Mouse (Mus musculus): ENCODE results near the gene Gal3st1. TPM values are rescaled to one million over a fixed set of nuclear protein-coding genes. Genes with fewer than 3 reads are reported as not detected.

The Gal3st1 gene
- total and polyA plus RNA-seq, 2 experiments from 2014 or later: 0.14 TPM; not detected in 1

DNA sequence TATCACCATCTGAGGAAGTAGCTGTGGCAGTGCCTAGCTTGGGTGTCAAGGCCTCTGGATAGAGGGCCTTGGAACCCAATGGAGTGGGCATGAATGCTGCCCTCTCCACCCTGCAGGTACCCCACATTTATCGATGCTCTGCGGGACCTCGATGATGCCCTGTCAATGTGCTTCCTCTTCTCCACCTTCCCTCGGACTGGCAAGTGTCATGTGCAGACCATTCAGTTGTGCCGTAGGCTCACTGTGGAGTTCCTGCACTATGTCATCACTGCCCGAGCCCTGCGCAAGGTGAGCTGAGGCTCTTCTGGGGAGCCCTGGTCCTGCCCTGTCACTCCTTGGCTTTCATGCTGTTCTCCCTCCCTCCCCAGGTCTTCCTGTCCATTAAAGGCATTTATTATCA, 10.4 kb upstream of the Gal3st1 start:
- peaks cover 96% of the 10 kb centered on the region for H3K36me3 ChIP-seq (replicated peaks; ENCODE audit: control insufficient read depth, insufficient read depth, low read length)
- 93% methylated on average over 7 of the region's 7 CpGs for WGBS
- H3K9me3 ChIP-seq (replicated peaks; ENCODE audit: control insufficient read depth, low read length): no peaks in the 10 kb centered on the region

DNA sequence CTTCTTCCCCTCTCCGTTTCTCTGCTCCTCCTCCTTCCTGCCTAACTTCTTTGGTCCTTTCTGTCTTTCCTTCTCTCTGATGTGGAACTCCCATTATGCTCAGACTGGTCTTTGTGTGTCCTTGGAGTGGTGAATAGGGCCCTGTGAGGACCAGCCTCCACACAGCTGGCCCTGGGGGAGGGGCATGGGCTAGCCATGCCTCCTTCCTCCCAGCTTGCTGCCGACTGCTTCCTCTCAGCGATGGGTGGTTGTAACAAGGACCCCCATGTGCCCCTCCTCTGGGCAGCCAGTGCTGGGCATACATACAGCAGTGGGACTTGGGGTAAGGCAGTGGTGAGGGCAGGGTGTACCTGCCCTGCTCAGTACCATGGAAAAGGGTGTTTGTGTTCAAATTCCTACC, 9.1 kb upstream of the Gal3st1 start:
- Histone ChIP-seq H3K4me1 (ENCODE audit: control insufficient read depth, insufficient read depth) (no peaks in the 10 kb centered on the region), H3K4me2 (ENCODE audit: low read depth, low read length) (no peak overlapping the region), H3K27ac (ENCODE audit: low read depth) (no peak overlapping the region), H3K4me3 (ENCODE audit: low read depth, low read length) (no peak overlapping the region), H3K27me3 (ENCODE audit: control insufficient read depth, insufficient read depth, low read length) (no peaks in the 10 kb centered on the region), H3K36me3 (replicated peaks; ENCODE audit: control insufficient read depth, insufficient read depth, low read length) (peaks cover 98% of the 10 kb centered on the region), H3K9ac (replicated peaks; ENCODE audit: low read depth, low read length) (no peak overlapping the region), H3K9me3 (replicated peaks; ENCODE audit: control insufficient read depth, low read length) (no peaks in the 10 kb centered on the region)
- ATAC-seq (ENCODE audit: insufficient read depth, low read depth): no peak
- WGBS: 80% methylated on average over 3 of the region's 3 CpGs
- no peak for DNase-seq (ENCODE audit: low spot score)
- TF ChIP-seq EP300 (IDR thresholded peaks at IDR 0.05; ENCODE audit: low read depth): no peak
- no peak for TF ChIP-seq CTCF (IDR thresholded peaks at IDR 0.05; ENCODE audit: low read depth)

More for the DNA sequence above, 10.4 kb upstream of the Gal3st1 start:
- Histone ChIP-seq H3K4me2 (ENCODE audit: low read depth, low read length) (no peak overlapping the region), H3K4me3 (ENCODE audit: low read depth, low read length) (no peak overlapping the region), H3K4me1 (ENCODE audit: control insufficient read depth, insufficient read depth) (no peaks in the 10 kb centered on the region), H3K27me3 (ENCODE audit: control insufficient read depth, insufficient read depth, low read length) (no peaks in the 10 kb centered on the region), H3K9ac (replicated peaks; ENCODE audit: low read depth, low read length) (no peak overlapping the region), H3K27ac (ENCODE audit: low read depth) (no peak overlapping the region)
- no peak for DNase-seq (ENCODE audit: low spot score)
- no peak for TF ChIP-seq CTCF (IDR thresholded peaks at IDR 0.05; ENCODE audit: low read depth)
- no peak for TF ChIP-seq EP300 (IDR thresholded peaks at IDR 0.05; ENCODE audit: low read depth)
- no peak for ATAC-seq (ENCODE audit: insufficient read depth, low read depth)

DNA sequence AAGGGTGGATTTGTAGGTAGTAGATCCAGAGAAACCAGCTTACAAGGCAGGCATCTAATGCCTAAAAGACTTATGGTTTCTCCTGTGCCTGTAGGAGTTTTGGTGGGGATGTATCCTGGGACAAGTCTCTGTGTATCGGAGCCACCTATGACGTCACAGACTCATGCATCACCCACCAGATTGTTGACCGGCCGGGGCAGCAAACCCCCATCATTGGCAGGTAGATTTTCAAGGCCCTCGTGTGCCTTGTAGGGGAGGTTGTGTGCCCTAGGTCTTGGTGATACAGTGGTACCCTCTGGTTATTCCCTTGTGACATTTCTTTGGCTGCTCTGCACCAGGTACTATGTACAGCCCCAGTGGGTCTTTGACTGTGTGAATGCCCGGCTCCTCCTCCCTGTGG, 6.8 kb upstream of the Gal3st1 start, which contains the start of gene 4930556J24Rik:
Gene 4930556J24Rik (minus strand): TSS at position 101 of the 400 bp plus-strand sequence.
- H3K4me2 ChIP-seq (ENCODE audit: low read depth, low read length): no peak within 1 kb of the TSS
- no peak for DNase-seq (ENCODE audit: low spot score)
- peaks cover 86% of the 10 kb centered on the region for H3K36me3 ChIP-seq (replicated peaks; ENCODE audit: control insufficient read depth, insufficient read depth, low read length)
- no peak within 1 kb of the TSS for H3K9ac ChIP-seq (replicated peaks; ENCODE audit: low read depth, low read length)
- H3K27me3 ChIP-seq (ENCODE audit: control insufficient read depth, insufficient read depth, low read length): no peaks in the 10 kb centered on the region
- no peaks in the 10 kb centered on the region for H3K9me3 ChIP-seq (replicated peaks; ENCODE audit: control insufficient read depth, low read length)
- H3K4me1 ChIP-seq (ENCODE audit: control insufficient read depth, insufficient read depth): no peaks in the 10 kb centered on the region
- no peak within 1 kb of the TSS for H3K27ac ChIP-seq (ENCODE audit: low read depth)
- TF ChIP-seq CTCF (IDR thresholded peaks at IDR 0.05; ENCODE audit: low read depth) (no peak), EP300 (IDR thresholded peaks at IDR 0.05; ENCODE audit: low read depth) (no peak)
- H3K4me3 ChIP-seq (ENCODE audit: low read depth, low read length): no peak within 1 kb of the TSS
- 94% methylated on average over 6 of the region's 6 CpGs for WGBS
- ATAC-seq (ENCODE audit: insufficient read depth, low read depth): no peak

DNA sequence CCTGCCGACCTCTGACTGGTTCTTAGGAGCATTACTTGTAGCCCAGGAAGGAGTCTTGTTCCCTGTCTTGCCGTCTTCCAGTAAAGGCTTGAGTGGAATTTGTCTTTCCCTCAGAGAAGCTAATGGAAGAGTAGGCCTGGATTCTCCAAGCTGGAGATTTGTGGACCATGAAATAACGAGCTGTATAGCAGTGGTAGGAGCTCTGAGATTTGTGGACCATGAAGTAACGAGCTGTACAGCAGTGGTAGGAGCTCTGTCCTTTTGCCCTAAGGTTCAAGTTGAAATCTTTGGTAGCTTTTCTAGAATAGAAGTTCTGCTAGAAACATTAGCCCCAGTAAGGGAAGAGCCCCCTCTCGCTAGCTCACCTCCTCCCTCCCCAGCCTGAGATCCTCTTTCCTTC, 5.0 kb upstream of the Gal3st1 start:
- H3K4me3 ChIP-seq (ENCODE audit: low read depth, low read length): no peak overlapping the region
- WGBS: 90% methylated on average over 5 of the region's 5 CpGs
- H3K27ac ChIP-seq (ENCODE audit: low read depth): no peak overlapping the region
- no peaks in the 10 kb centered on the region for H3K9me3 ChIP-seq (replicated peaks; ENCODE audit: control insufficient read depth, low read length)
- peaks cover 68% of the 10 kb centered on the region for H3K36me3 ChIP-seq (replicated peaks; ENCODE audit: control insufficient read depth, insufficient read depth, low read length)
- no peak overlapping the region for H3K4me2 ChIP-seq (ENCODE audit: low read depth, low read length)
- ATAC-seq (ENCODE audit: insufficient read depth, low read depth) (no peak), DNase-seq (ENCODE audit: low spot score) (no peak)
- no peak for TF ChIP-seq EP300 (IDR thresholded peaks at IDR 0.05; ENCODE audit: low read depth)
- TF ChIP-seq CTCF (IDR thresholded peaks at IDR 0.05; ENCODE audit: low read depth): no peak
- no peak overlapping the region for H3K9ac ChIP-seq (replicated peaks; ENCODE audit: low read depth, low read length)
- peaks cover 8% of the 10 kb centered on the region; the same call in 1 of the 2 replicates for H3K27me3 ChIP-seq (ENCODE audit: control insufficient read depth, insufficient read depth, low read length)
- no peaks in the 10 kb centered on the region for H3K4me1 ChIP-seq (ENCODE audit: control insufficient read depth, insufficient read depth)

DNA sequence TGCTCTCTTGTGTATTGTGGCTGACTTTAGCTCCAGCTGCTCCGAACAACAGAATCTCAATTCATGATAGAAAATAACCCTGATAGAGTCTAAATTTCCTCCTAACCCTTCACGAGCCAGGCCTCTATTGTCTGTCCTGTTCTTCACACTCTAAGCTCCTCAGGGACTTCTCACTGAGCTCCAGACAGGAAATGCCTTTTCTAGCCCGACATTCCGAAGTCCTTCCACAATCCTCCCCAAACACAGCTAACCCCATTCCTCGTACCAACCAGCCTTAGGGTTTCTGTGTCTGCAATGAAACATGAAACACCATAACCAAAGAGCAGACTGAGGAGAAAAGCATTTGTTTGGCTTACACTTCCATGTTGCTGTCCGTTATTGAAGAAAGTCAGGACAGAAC, 1.9 kb upstream of the Gal3st1 start:
- Histone ChIP-seq H3K27ac (ENCODE audit: low read depth) (no peak overlapping the region), H3K4me3 (ENCODE audit: low read depth, low read length) (no peak overlapping the region), H3K4me1 (ENCODE audit: control insufficient read depth, insufficient read depth) (0 out of 2 replicates have a peak, but pooled peaks cover 4% of the 10 kb centered on the region), H3K27me3 (ENCODE audit: control insufficient read depth, insufficient read depth, low read length) (peaks cover 19% of the 10 kb centered on the region), H3K4me2 (ENCODE audit: low read depth, low read length) (no peak overlapping the region), H3K36me3 (replicated peaks; ENCODE audit: control insufficient read depth, insufficient read depth, low read length) (peaks cover 39% of the 10 kb centered on the region), H3K9ac (replicated peaks; ENCODE audit: low read depth, low read length) (no peak overlapping the region), H3K9me3 (replicated peaks; ENCODE audit: control insufficient read depth, low read length) (no peaks in the 10 kb centered on the region)
- DNase-seq (ENCODE audit: low spot score): peak; percentile 20
- ATAC-seq (ENCODE audit: insufficient read depth, low read depth): no peak
- TF ChIP-seq CTCF (IDR thresholded peaks at IDR 0.05; ENCODE audit: low read depth) (no peak), EP300 (IDR thresholded peaks at IDR 0.05; ENCODE audit: low read depth) (no peak)
- 46% methylated on average over 6 of the region's 6 CpGs for WGBS
